Mouse (Mus musculus) layer of hippocampus, adult 9-10 months (tissue): ENCODE measurements around the gene Gan.

Source experiments
- DNase-seq: peaks from one replicate; pipeline ENCODE4 v3.0.0; 2022; ENCODE audit warnings: low spot score

Gan gene

DNA sequence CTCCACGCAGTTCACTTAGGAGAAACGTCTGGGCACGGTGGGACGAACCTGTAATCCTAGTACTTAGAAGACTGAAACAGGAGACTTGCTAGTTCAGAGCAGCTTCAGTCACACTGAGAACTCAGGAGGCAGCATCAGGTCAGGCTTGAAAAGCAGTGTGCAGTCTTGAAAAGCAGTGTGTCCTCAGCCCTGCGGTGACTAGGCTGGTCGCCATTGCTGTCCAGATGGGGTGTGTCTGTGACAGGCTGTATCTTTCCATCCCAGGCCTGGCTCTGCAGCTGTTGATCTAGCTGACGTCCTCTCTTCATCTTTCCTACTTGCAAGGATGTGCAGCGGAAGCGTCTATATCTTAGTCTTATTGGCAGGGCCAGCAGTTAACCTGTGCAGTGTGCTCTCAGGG lies 42.9 kb downstream of the Gan start:
- no peak for DNase-seq

GRCm38 (mm10) chr8:117201221-117202017 lies 43.5 kb downstream of the Gan start:
- no peak for DNase-seq

GRCm38 (mm10) chr8:117203085-117203484 lies 45.1 kb downstream of the Gan start:
- no peak for DNase-seq

- no peak for DNase-seq
These were observed 47.9 kb downstream of the Gan start for GRCm38 (mm10) chr8:117205884-117206283.

GRCm38 (mm10) chr8:117206636-117207035 lies 48.7 kb downstream of the Gan start:
- DNase-seq = no peak

GRCm38 (mm10) chr8:117209150-117209549 lies 51.2 kb downstream of the Gan start:
- DNase-seq = no peak

DNA sequence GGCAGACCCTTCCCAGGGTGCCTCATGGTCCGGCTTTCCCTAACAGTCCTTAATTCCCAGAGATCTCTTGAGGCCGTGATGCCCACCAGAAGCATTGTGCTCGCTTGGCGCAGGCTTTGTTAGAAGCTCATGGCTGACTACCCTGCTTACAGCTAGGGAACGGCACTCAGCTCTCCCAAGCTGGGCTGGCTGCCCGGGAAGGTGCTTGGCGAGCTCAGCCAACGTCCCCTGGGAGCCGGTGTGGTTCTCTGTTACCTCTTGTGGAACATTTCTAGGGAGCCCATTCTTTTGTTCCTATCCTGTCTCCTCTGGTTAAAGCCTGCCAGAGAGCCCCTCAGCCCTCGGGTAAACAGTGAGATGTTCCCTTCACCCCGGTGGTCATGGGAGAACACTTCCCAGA lies 54.2 kb downstream of the Gan start:
- DNase-seq = no peak

DNA sequence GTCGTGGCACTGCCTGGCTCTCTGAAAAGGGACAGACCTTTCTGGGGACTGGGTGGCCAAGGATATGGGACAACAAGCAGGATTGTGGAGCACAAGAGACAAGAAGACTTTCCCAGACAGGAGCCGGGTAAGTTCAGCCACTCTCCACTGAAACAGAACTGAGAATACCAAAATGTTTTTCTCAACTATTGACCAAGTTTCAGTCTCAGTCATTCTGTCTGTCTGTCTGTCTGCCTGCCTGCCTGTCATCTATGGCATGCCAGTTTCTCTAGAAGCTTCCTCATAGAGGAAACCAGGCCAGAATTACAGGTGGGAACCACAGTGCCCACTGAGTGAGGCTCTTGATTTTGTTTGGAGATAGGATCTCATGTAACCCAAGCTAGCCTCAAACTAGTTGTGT lies 59.8 kb downstream of the Gan start:
- no peak for DNase-seq

GRCm38 (mm10) chr8:117222396-117222795 lies 64.5 kb downstream of the Gan start:
- DNase-seq = no peak

GRCm38 (mm10) chr8:117224630-117225029 lies 66.7 kb downstream of the Gan start:
- peak; percentile 80 for DNase-seq

GRCm38 (mm10) chr8:117226306-117226705 lies 68.4 kb downstream of the Gan start:
- DNase-seq = no peak

GRCm38 (mm10) chr8:117227339-117227738 lies 69.4 kb downstream of the Gan start:
- no peak for DNase-seq

DNA sequence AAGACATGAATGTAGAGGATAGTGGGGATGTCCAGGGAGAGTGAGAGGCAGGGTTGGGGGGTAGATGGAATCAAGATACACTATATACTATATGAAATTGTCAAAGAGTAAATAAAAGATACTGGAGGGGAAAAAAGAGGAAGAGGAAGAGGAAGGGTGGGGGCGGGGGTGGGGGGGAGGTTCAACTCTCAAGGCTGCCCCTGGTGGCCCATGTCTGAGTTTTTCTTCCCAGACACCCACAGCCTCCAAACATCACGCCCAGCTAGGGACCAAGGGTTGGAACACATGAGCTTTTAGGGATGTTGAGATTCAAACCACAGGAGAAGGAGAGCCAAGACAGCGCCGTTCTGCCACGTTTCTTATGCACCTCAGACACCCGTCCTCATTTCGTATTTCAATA lies 75.3 kb downstream of the Gan start:
- no peak for DNase-seq

DNA sequence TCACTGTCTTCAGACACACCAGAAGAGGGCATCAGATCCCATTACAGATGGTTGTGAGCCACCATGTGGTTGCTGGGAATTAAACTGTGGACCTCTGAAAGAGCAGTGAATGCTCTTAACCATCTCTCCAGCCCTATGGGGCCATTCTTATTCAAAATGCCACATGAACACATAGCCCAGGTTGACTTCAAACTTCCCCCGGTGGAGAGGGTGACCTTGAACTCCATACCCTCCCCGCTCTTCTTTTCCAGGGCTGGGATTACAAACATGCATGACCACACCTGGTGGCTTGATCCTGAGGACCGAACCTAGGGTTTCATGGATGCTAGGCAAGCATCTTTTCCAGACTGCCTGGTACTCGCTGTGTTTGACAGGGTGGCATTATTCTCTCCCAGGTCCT lies 78.6 kb downstream of the Gan start:
- no peak for DNase-seq

- no peak for DNase-seq
These were observed 82.4 kb downstream of the Gan start for GRCm38 (mm10) chr8:117240326-117240725.

DNA sequence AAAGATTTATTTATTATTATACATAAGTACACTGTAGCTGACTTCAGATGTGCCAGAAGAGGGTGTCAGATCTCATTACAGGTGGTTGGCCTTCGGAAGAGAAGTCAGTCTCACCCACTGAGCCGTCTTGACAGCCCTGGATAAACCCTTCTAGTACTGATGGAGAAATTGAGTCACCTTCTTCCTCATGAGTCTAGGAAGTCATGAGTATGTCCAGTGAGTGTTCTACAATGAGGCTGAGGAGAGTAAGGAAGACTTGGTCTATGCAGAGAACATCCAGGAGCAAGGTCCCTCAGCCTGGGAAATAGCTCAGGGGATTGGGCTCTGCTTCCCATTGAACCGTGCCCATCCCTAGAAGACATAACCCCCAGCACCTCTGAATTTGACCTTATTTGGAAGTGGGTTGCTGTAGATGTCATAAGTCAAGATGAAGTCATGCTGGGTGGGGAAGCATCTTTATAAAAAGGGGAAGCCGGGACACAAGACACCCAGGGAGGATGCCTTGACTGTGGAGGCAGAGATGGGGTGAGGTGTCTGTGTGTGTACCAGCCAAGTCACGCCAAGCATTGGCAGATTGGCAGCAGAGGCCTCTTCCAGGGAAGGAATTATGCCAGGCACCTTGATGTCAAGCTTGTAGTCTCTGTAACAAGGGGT lies 83.0 kb downstream of the Gan start:
- DNase-seq = no peak

GRCm38 (mm10) chr8:117241848-117242247 lies 83.9 kb downstream of the Gan start:
- no peak for DNase-seq

DNA sequence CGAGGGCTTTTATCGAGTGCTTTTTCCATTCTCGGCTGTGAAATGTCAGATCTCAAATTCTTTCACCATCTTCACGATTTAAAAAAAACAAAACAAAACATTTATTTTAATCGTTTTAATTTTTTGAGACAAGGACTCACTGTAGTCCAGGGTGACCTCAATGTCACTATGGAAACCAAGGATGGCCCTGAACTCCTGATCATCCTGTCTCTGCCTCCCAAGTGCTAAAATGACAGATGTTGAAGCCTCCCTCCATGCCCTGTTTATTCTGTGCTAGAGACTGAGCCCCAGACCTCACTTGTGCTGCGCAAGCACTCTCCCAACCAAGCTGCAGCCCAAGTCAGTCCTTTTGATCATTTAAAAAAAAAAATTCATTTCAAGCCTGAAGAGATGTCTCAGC lies 84.4 kb downstream of the Gan start:
- no peak for DNase-seq

- no peak for DNase-seq
These were observed 86.7 kb downstream of the Gan start for GRCm38 (mm10) chr8:117244601-117245000.

- DNase-seq = no peak
These were observed 90.4 kb downstream of the Gan start for GRCm38 (mm10) chr8:117248341-117248740.

GRCm38 (mm10) chr8:117251086-117251681 lies 93.2 kb downstream of the Gan start:
- no peak for DNase-seq

- DNase-seq = no peak
These were observed 94.7 kb downstream of the Gan start for GRCm38 (mm10) chr8:117252650-117253049.
